Mouse (Mus musculus): ENCODE results near the gene Gdf15.

The Gdf15 gene

DNA sequence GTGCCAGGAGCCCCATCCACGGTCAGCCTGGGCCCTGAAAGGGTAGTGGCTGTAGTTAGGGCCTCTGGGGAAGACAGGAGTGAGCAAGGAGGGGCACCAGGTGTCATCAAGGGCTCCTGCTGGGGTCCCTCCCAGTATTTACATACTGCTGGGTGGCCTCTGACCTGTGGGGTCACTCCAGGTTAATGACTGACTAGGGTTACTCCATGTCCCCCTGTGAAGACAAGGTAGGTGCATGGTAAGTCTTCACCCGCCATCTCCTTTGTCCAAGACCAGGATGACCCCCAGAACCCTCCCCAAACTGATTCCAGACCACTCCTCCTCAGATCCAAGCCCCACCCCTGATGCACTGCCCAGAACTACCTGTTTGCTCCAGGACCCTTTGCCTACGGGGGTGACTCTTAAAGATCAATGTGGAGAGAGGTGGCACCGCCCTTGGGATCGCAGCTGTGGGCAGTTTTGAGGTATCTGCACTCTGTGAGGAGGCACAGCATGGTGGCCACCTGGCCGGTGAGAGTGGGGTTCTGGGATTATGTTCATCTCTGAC, at the start of gene Gdf15:
TSS of gene Gdf15 (minus strand) at position 111 of the 547 bp plus-strand sequence.
- DNase-seq (ENCODE audit: low read depth, low spot score) = no peak

DNA sequence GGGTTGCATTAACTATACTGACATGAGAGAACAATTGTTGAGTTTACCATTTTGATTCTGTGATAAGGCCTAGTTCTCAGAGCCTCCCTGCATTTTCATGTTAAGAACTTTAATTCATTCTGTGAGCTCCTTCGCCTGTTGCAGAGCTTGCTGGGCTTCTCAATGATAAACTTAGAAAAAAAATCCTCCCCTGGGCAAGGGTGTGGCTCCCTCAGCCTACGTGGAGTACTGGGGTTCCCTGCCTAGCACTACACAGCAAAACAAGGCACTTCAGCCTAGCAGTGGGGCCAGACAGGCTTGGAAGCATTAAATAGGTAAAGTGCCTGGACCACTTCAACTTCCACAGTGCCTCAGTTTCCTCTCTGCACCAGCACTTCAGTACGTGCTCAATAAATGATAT, 49.2 kb upstream of the Gdf15 start:
- no peak for DNase-seq (ENCODE audit: low read depth, low spot score)

DNA sequence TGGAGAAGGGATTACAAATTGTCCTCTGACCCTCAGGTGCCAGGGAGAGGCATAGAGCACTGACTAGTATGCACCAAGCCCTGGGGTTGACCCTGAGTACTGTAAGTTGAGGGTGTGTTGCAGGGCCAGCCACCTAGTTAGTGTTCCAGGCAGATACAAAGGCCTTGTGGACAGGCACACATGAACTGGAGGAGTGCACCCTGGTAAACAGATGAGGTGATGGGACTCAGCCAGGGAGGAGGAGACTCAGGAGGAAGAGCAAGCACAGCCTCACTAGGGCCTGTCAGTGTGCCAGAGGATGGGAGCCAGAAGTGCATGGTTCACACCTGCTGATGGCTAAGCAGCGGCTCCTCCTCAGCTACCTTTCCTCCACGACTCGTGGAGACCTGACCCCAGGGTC, 47.8 kb upstream of the Gdf15 start:
- DNase-seq (ENCODE audit: low read depth, low spot score) = no peak

DNA sequence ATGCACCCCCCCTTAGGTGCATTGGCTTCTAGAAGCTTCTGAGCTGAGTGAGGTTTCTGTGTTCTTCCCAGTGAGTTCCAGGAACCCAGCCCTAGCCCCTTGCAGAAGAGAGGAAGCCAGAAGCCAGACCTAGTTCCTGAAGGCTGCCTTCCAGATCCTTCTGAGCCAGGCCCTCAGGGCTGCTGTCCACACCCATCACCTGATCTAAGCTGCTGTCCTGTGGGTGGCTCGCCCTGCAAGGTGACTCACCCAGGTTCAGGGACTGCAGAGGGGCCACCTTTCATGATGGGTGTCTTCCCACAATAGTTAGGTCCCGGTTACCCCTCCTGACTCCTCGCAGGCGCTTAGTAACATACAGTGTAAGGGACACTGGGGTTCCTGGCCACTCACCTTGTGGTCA, 47.1 kb upstream of the Gdf15 start:
- no peak for DNase-seq (ENCODE audit: low read depth, low spot score)

DNA sequence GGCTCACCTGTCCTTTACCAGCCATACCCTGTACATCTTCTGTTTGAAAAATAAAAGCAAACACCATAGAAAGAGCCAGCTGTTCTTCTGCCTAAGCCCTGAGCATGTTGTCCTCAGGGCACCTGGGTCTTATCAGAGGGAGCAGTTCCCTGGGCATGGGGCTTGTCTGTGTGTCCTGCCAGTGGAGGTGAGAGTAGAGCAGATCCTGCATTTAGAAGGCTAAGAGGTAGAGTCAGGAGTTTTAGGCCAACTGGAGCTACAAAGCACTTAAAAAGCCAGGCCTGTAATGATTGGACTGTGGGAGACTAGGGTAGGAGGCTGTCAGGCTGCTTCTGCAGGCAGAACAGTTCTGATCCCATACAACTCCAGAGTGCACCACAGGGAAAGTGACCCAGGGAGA, 46.4 kb upstream of the Gdf15 start:
- no peak for DNase-seq (ENCODE audit: low read depth, low spot score)

DNA sequence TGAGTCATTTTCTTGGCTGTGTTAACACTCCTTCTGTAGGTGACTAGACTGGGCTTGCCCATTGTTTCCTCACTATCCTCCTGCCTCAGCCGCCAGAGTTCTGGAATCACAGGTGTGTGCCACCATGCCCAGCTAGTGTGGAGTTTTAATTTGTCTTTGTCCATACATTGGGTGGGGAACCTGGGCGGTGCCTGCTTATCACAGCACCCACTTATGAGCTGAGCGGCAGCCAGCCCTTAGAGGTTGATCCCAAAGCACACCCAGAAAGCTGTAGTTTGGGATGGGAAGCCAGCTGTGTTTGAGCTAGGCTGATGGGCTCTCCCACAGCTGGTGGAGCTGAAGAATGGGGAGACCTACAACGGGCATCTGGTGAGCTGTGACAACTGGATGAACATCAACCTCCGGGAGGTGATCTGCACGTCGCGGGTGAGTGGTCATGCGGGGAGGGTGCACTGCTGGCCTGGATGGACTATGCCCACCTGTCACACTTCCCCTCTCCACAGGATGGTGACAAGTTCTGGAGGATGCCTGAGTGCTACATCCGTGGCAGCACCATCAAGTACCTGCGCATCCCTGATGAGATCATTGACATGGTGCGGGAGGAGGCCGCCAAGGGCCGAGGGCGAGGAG, 45.3 kb upstream of the Gdf15 start:
- DNase-seq (ENCODE audit: low read depth, low spot score) = no peak

DNA sequence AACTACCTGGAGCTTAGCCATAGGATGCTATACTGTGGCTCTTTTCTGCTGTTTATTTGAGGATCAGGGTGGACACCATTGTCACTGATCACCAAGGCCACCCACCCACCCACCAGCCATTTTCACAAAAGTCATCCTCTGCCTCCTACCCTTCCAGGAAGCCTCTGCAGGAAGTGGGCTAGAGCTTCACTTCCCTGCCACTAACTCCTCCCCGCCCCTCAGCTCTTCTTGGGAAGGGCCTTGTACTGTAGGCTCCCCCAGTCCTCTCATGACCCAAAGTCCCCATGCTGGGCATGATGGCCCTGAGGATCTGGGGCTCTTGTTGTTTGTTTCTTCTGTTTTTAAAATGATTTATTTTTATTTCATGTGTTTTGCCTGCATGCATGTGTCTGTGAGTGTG, 43.1 kb upstream of the Gdf15 start:
- DNase-seq (ENCODE audit: low read depth, low spot score) = no peak

DNA sequence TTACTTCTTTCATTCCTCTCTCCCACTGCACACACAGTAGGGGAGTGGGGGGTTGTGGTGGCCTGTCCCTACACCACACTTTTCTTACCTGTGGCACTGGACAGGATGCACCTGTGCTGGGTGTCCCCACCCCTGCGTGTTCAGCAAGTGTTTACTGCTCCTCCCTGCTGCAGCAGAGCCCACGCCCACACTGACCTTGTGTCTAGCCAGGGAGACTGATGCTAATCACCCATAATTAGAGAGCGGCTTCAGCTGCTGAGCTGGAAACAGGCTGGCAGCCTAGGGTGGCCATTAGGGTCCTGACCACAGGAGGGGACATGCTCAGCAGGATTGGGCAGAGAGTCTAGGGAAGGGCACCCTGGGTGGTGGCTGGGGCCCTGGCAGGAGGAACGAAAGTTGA, 42.5 kb upstream of the Gdf15 start:
- DNase-seq (ENCODE audit: low read depth, low spot score) = no peak

DNA sequence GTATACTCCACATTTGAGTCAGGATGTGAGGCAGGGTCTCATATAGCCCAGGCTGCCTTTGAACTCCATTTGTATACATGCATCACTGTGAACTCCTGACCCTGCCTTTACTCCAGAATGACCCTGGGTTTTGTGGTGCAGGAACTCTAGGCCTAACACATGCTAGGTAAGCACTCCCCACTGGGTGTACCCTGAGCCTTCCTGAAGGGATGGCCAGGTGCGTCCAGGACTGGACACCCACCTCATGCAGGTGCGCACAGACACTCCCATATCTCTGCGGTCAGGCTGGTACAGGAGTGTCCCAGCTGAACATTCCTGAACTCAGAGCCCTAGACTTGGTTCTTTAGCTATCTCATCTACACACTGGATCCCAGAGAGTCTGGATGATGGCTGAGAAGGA, 41.9 kb upstream of the Gdf15 start:
- DNase-seq (ENCODE audit: low read depth, low spot score) = no peak

DNA sequence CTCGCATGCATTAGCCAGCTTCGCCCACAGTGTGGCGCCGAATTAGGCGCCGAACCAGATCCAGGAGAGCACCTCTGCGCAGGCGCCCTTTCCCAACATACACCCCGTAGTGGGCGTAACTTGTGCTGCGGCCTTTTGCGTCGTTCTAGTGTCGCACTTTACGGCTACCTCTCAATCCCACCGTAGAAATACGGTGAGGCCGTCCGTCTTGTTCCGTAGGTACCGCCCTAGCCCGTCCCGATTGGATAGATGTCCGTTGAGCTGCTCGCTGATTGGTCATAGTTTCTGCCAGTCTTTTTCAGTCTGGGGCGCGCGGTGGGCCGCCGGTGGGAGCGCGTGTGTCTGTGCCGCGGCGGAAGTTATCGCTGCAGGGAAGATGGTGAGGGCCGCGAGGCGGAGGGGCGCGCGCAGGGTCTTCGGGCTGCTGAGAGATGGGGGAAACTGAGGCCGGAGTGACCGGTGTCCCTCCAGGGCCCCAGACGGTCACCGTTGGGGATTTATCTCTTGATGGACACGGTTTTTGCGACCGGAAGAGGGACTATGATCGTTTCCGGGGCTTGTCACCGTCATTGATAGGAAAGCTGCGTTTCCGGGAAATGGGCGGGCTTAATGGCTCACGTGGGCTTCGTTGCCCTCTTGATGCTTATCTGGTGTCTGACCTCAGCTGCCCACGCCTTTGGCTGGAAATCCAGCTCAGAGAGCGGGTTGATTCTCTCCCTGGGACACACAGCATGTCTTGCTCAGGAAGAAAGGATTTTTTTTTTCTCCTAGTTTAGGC, 41.0 kb upstream of the Gdf15 start, which contains the start of gene Lsm4:
TSS of gene Lsm4 (plus strand) at position 170 of the 778 bp plus-strand sequence.
- peak; percentile 98 for DNase-seq (ENCODE audit: low read depth, low spot score)

DNA sequence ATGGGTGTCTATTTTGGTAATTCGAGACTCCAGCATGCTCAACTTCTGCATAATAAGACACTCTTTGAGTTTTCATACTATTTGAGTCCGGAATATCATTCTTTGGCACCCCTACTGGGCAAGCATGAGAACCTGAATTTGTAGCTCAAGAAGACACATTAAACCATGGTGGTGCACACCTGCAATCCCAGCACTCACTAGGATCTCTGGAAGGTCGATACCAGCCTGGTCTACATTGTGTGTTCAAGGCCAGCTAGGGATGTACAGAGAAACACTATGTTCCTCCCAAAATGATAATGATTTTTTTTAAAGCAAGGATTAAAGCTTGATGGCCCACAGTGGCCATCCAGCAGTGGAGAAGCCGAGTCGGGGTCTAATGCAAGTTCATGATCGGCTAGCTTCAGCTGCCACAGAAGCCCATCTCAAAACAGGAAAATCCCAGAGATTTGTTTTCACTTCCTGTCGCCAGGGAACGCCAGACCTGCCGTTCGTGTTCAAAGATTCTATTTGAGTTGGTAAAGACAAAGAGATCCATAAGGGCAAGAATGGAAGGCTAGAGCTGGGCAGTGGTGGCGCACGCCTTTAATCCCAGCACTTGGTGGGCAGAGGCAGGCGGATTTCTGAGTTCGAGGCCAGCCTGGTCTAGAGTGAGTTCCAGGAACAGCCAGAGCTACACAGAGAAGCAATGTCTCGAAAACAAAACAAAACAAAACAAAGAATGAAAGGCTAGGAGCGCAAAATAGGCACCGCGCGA, 40.2 kb upstream of the Gdf15 start:
- DNase-seq (ENCODE audit: low read depth, low spot score) = no peak

DNA sequence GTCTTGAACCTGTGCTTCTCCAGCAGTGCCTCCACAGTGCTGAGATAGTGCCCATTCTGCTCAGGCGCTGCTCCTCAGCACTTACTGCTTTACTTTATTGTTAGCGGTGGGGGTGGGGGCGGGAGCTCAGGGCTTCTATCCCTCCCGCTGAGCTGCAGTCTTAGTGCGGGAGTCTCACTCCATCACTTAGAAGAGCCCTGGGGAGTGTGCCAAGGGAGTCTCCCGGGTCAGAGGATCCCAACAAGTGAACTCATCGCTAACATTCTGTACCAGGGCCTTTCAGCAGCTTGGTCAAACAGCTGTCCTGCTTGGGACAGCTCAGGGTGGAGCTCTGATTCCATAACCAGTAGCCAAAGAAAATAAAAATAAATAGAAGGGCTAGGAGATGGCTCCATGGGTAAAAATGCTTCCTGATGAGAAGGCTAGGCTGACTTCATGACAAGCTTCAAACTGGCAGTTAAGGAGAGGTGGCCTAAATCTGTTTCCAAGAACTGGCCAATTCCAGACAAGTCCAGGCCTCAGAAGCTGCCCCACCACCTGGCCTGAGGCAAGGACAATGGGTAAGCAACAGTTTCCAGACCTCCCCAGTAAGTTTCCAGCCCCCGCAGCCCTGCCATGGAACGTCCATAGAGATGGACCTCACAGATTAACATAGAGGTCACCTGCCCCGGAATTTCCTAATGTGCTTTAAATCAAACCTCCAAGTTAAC, 39.5 kb upstream of the Gdf15 start:
- no peak for DNase-seq (ENCODE audit: low read depth, low spot score)

DNA sequence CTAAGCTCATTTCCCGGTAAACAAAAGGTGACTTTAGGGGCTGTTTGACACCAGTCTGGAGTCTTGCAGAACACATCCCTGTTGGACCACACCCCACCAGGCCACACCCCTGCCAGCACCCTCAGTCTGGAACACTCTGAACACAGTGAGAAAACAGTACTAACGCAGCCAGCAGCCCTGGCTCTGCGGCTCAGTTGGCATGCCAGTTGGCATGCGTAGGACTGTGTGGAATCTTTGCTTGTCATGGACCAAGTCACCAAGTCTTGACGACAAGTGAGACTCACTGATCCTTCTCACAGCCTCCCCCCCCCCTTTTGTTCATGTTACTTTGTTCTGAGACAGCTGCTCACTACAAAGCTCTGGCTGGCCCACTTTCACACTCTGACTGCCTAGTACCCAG, 34.8 kb upstream of the Gdf15 start:
- no peak for DNase-seq (ENCODE audit: low read depth, low spot score)

DNA sequence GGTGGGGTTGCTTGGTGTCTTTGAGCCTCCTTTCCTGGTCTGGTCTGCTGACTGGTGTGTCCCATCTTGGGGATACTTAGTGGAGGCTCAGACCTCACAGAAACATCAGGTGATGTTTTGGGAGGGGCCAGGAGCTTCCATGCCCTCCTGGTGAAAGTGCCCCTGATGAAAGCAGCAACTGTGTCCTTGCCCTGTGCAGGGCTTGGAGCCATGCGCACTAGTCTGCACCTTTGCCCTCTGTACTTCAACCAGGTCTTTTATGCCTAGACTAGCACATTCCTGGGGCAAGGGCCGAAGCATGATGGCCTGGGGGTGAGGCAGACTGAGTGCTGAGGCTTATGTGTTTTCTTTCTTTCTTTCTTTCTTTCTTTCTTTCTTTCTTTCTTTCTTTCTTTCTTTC, 33.3 kb upstream of the Gdf15 start:
- DNase-seq (ENCODE audit: low read depth, low spot score) = no peak

DNA sequence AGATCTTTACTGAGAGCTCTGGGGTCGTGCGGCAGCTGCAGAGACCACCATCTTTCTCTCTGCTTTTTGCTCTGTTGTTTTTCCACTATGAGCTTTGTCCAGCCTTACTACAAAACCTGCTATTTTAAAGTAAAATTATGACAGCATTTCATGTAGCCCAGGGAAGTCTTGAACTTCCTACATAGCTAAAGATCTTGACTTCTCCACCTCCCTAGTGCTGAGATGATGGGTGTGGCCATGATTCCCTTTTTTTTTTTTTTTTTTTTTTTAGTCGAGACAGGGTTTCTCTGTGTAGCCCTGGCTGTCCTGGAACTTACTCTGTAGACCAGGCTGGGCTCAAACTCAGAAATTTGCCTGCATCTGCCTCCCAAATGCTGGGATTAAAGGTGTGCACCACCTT, 32.4 kb upstream of the Gdf15 start:
- no peak for DNase-seq (ENCODE audit: low read depth, low spot score)

DNA sequence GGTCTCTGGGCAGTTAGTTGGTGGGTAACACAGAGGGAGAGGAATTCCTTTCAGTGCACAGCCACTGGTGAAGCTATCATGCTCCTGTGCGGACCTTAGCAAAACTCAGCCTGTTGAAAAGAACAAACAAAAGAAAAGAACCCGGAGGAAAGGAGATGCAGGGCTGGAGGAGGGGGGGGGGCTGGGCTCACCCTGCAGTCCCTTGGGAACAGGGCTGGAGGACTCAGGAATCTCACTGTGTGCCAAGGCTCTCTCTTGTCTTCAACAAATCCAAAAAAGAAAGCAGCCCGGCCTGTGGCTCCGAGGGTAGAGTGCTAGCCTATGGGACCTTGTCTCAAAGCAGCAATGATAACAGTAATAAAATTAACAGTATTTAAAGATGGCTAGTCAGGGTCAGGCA, 31.4 kb upstream of the Gdf15 start:
- no peak for DNase-seq (ENCODE audit: low read depth, low spot score)

DNA sequence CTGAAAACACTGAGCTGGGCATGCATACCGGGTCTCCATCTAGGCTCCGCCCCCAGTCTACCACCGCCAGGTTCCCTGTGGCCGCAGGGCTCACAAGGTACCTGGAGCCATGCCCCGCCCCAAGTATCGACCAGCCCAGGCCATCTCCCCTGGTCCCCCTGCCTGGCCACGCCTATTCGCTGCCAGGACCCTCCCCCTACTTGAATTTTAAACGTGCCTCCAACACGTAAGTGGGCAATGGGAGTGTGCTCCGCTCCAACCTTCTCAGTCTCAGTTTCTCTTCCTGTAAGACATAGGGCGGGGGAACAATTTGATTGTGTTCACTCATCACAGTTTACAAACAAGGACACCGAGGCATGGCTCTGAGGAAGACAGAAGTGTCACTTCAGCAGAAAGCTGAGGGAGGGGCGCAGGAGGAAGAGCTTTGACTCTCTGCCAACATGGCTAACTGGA, 28.0 kb upstream of the Gdf15 start, which contains the start of gene Pgpep1:
TSS of gene Pgpep1 (minus strand) at position 116 of the 453 bp plus-strand sequence.
- no peak for DNase-seq (ENCODE audit: low read depth, low spot score)

DNA sequence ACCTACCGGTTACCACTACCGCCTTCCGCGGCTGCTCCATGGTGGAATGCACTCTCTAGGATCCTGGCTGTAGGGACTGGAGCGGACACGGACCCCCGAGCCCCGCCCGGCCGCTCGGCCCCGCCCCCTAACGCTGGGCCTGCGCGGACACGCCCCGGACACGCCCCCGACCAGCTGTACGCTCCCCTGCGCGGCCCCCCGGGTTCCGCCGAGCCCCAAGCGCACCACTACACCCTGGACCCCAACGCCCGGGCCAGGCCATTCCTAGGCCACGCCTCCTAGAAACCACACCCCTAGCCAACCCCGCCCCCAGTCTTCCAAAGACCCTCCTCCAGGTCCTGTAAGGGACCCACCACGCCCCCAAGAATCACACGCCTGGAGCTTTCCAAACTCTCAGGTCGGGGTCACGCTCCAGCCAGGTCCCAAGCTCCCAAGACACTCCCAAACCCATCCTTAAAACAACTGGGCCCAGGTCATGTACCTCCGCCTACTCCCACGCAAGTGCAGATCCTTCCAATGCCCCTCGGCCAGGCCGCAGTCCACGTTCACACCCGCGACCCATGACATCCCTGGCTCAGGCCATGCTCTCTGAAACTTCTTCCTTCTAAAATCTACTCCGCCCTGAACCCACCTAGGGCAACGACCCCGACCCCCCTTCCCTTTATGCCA, 27.5 kb upstream of the Gdf15 start:
- peak; percentile 68 for DNase-seq (ENCODE audit: low read depth, low spot score)

DNA sequence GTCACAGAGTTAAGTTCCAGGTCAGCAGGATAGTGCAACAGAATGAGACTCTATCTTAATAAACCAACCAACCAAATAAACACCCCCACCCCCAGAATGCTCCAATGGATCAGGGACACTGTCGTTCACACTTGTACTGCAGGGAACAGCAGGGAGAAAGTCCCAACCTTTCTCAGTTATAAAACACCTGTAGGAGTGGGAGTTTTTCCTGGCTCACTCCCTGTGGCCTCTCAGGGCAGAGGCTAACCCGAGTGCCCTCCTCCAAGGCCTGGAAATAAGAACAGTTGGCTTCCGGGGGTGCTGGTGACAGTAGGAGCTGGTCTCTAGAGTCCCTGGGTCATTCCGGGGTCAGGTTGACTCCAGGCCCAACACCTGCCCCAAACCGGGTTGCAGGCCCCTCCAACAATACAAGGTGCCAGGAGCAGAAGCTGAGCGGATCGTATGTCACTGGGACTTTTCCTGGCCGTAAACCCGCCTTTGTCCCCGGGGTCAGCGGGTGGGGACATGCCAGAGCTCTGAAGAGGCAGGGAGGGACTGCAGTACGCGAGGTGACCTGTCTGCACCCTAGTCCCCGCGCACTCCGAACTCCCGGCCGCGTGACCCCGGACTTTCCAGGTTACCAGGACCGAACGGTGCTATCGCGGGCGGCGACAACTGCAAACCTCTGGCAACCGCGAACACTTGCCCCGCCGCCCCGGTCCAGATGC, 26.8 kb upstream of the Gdf15 start:
- DNase-seq (ENCODE audit: low read depth, low spot score) = no peak

DNA sequence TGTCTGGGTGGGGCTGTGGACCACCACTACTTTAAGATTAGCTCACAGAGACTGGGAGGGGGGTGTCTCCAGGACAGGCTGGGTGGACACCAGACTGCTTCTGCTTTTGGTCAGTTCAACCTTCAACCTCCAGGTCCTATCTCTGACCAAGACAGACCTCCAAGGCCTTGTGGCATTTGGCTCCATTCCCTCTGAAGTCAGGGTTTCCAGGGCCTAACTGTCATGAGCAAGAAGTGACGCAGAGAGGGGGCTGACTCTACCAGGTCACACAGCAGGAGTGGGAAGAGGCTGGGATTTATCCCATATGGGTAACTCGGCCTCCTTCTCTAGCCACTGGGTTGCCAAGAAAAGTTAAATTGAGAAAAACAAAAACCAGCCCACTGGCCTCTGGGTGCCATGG, 25.5 kb upstream of the Gdf15 start:
- DNase-seq (ENCODE audit: low read depth, low spot score) = no peak
